Mouse (Mus musculus) kidney, postnatal 4 days (tissue): ENCODE data around the gene Hipk2.

Experiments
- DNase-seq, 2 experiments: peaks; one replicate each; pipeline ENCODE4 v3.0.0; 2021; ENCODE audit warnings: mixed read lengths in 2 of 2

Hipk2 gene

DNA sequence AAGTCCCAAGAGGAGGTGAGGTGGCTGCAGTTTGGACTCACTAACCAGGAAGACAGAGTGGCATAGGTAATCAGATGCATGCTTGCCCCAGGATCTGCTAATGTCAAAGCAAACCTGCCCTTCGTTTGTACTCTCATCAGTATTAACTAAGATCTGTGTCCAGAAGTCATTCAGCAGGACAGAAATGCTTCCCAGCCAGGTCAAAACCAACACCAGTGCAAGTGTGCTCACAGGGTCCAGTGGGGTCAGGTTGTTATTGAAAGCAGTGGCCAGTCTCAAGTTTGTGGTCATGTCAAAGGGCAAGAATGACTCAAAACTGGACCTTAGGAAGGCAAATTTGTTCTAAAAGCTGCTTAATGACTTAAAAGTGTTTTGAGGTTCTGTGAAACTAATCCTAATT, 9.6 kb downstream of the Hipk2 start:
- no peak for DNase-seq

GRCm38 (mm10) chr6:38865805-38866204, 10.2 kb downstream of the Hipk2 start:
- no peak for DNase-seq

- no peak for DNase-seq
These were observed 12.4 kb downstream of the Hipk2 start for GRCm38 (mm10) chr6:38863595-38863994.

DNA sequence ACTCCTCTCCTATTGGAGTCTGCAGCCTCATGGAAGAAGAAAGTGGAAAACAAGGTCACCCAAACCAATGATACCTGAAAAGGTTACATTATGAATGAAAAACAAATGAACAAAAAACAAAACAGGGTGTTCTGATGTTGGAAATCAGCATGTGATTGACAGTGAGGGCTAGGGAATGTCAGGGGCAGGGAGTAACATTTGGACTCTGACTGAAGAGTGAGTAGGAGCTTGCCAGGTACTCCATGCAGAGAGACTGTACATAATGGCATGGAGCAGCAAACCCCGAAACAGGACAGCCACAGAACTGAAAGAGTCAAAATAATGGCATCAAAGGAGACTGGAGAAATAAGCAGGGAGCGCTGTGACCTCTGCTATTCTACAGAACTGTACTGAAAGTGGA, 15.7 kb downstream of the Hipk2 start:
- no peak for DNase-seq

- DNase-seq = no peak
These were observed 16.1 kb downstream of the Hipk2 start for GRCm38 (mm10) chr6:38859819-38860218.

GRCm38 (mm10) chr6:38853561-38853992, 22.4 kb downstream of the Hipk2 start:
- no peak for DNase-seq

DNA sequence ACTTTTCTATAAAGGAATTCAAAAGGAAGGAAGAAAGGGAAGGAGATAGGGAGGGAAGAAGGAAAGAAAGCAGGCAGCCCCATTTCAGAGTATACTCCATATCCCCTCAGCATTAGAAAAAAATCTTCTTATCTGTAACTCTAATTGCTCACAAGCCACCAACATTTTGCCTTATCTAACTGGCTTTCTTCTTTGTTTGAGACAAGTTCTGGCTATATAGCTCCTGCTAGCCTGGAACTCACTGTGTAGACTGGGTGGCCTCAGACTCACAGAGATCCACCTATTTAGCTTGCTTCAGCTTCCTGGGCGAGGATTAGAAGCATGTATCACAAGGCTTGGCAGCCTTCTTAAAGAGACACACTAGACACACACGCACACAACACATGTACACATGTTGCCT, 24.2 kb downstream of the Hipk2 start:
- no peak for DNase-seq

DNA sequence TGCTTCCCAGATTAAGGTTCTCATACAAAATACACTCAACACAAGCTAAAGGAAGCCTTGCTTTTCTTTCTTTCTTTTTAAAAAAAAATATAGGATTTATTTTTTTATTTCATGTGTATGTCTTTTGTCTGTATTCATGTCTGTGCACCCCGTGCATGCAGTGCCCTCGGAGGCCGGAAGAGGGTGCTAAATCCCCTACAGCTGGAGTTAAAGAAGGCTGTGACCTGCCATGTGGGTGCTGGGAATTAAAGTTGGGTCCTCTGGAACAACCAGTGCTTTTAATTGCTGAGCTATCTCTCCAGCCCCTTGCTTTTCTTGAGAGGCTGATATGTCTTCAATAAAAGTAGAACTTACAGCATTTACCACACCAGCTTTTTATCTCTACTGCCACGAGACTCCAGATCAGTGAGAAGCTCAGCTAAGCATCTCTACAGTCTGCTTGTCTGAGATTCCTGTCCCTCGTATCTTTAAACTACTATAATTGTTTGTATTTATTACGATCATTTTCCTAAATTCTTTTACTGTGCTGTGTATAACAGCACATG, 25.2 kb downstream of the Hipk2 start:
- no peak for DNase-seq

- DNase-seq = no peak
These were observed 27.7 kb downstream of the Hipk2 start for GRCm38 (mm10) chr6:38847958-38848910.

GRCm38 (mm10) chr6:38847447-38847846, 28.5 kb downstream of the Hipk2 start:
- no peak for DNase-seq

DNA sequence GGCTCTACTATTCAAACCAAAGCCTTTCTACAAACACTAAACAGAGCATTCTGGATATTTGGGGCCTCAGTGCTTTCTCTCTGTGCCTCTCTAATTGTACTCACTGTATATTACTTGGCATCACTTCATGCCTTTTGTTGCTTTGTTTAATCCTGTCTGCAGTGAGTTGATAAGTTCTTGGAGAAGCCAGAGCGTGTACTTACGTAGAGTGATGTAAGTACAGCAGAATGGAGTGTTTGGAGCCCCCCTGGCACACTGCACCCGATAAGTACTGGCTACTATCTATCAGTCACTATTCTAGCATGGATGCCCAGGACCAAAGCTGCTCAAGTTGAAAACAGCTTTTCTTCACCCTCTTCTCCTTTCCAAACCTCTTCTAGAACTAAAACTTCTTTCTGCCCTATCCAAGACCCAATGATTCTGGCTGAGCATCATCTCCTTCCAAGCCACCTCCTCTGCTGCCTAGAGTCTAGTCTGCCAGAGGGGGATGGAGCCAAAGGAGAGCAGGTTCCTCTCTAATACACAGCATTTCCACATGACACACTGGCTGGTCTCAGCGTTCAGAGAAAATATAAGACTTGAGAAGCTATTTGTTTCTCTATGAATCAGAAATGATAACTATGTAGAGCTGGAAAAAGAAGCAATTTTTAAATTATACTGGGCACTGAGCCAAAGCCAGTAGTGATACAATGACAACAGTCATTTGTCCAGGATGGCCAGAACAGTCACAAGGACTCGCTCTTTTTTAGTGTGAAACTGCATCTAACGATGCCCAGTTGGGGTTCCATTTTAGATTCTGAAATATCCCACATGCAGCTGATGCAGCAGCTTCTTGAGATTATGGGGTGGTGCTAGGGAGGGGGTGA, 29.4 kb downstream of the Hipk2 start:
- DNase-seq = no peak

DNA sequence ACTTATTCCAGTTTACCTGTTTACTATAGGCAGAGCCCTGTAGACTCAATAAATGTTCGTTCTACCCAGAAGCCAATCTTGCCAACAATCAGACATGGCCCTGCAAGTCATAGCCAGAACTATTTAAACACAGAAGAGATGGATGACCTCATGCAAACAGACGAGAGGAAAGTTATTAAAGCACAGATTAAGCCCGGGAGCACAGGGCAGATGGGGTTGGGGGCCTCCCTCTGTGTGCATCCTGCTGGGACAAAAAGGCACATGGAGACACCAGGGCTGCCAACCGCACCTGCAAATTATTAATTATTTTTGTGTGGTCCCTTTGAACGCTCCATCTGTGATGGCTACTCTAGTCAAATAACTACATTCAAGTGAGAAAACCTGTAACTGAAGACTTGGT, 30.1 kb downstream of the Hipk2 start:
- DNase-seq = no peak

DNA sequence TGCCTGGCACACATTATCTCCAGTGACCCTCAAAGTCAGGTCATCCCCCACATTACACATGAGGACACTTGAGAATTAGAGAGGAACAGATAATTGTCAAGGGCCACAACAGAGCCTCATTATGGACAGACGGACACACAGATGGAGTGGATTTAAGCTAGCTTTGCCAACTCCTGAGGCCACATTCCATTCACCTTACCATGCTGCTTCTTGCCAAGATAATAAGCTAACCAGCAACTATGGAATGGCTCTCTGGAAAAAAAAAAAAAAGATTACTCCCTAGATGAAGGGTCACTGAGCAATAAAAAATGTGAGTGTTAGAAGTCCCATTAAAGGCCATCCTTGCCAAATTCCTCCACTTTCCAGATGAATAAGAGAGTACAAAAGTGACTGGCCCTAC, 30.8 kb downstream of the Hipk2 start:
- DNase-seq = no peak

DNA sequence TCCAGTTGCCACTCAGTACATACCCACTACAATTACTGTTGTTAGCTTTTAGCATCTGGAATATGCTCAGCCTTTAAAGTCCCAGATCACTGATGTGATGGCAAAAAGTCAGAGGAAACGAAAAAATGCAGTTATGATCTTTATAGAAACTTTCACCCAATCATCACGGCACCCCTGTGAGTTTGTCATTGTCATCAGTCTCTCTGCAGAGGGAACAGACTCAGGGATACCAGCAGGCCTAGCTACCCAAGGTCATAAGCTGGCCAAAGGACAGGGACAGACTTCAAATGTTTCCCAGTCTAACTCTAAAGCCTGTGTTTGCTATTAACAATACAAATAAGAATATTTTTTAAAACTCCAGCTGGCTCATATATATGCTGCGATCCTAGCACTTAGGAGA, 34.4 kb downstream of the Hipk2 start:
- DNase-seq = no peak

- no peak for DNase-seq
These were observed 35.2 kb downstream of the Hipk2 start for GRCm38 (mm10) chr6:38840780-38841179.

GRCm38 (mm10) chr6:38840380-38840779, 35.6 kb downstream of the Hipk2 start:
- no peak for DNase-seq

- DNase-seq = no peak
These were observed 36.1 kb downstream of the Hipk2 start for GRCm38 (mm10) chr6:38839891-38840290.

- DNase-seq = no peak
These were observed 37.9 kb downstream of the Hipk2 start for GRCm38 (mm10) chr6:38838061-38838460.

DNA sequence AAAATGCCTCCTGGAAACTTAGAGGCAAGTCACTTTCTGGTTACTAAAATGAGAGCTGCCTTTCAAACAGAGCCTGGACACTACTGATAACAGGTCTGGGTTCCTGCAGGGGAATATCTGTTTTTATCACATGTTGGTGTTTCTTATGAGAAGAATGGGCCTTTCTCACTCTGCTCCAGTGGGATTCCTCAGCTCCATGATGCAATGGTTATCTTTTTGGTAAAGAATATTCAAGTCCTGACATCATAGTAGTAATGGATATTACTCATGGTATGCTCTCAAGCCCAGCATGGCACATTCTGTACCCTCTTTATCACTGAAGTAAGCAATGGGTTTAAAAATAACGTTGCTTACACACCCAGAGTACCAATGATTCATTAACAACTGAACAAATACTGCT, 40.7 kb downstream of the Hipk2 start:
- DNase-seq = no peak

DNA sequence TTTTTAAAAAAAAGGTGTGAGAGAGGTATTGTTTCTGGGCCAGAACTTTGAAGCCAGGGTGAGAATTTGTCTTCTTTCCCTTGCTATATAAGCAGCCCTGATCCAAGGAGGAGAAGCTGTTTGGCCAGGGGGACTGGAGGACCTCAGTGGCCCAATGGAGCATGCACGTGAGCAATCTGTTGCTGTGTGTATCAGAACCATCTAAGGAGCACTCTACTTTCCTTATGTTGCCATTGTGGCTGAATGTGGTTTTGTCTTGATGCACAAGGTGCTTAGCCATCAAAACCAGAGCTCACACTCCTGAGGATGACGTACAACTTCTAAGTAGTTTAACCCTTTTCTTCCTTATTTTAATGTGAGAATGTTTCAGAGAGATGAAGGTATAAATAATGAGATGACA, 41.2 kb downstream of the Hipk2 start:
- no peak for DNase-seq

- no peak for DNase-seq
These were observed 42.2 kb downstream of the Hipk2 start for GRCm38 (mm10) chr6:38833721-38834120.

DNA sequence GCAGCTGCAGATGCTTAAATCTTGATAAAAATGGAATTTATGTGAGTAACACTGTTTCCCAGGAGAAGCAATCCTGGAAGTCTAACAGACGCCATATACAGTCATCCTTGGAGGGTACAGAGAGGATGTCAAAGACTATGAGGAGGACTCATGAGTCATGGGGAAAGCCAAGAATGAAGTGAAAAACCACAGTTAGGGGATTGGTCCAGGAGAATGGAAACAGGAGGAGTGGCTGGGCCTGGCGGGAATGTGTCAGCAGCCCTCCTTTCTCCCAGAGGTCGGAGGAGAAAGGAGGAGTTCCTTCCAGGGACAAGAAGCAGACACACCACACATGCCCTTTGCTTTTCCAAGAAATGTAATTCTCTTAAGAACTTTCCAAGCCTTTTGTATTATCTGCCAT, 46.5 kb downstream of the Hipk2 start:
- no peak for DNase-seq

DNA sequence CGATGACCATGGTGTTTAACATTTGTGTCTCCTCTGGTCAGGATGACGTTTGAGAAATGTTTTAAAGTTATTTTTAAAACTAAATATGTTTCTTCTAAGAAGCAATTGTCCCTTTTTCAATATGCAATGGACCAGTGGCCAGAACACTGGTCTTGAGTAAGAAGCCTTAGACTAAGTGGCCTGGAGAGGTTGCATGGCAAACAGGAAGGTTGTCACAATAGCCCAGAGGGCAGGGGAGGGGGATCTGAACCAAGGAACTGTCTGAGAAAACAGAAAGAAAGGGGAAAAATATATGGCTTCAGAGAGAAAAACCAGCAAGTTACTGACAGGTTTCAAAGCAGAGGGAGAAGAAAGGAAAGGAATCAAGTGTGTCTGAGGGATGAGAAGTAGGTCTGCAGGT, 47.8 kb downstream of the Hipk2 start:
- DNase-seq = no peak

- no peak for DNase-seq
These were observed 48.5 kb downstream of the Hipk2 start for GRCm38 (mm10) chr6:38827435-38827834.
